Mouse (Mus musculus) left cerebral cortex, adult 18-20 months (tissue): ENCODE data around the gene Art2b. TPM values are rescaled to one million over a fixed set of nuclear protein-coding genes. Genes with fewer than 3 reads are reported as not detected.
"Not testable (repeated sequence)": the region's sequence is repeated elsewhere in the genome, so short reads cannot be mapped to it uniquely, and the experiment has no call there.

Experiments used
- DNase-seq, 2 experiments: peaks; one replicate each; pipeline ENCODE4 v3.0.0; 2021 to 2022; ENCODE audit warnings: low spot score in 2 of 2, mixed read lengths in 1 of 2
- long read RNA-seq, 2 experiments: library from polyadenylated mRNA; stranded (forward); transcript quantifications; one replicate each; pipeline ENCODE4 v2.0.0; 2021
- total RNA-seq, 2 experiments: library from RNA; stranded (reverse); gene quantifications; 2 replicates each; pipeline ENCODE4 v1.2.3; 2021

Gene Art2b
- total RNA-seq: not detected
- long read RNA-seq, experiment 1: 0 reads
- long read RNA-seq, experiment 2: 0 reads

GRCm38 (mm10) chr7:101585408-101585807, at the start of gene Art2b:
Gene Art2b, minus strand, starts transcription at chr7:101585600.
- DNase-seq: no peak

DNA sequence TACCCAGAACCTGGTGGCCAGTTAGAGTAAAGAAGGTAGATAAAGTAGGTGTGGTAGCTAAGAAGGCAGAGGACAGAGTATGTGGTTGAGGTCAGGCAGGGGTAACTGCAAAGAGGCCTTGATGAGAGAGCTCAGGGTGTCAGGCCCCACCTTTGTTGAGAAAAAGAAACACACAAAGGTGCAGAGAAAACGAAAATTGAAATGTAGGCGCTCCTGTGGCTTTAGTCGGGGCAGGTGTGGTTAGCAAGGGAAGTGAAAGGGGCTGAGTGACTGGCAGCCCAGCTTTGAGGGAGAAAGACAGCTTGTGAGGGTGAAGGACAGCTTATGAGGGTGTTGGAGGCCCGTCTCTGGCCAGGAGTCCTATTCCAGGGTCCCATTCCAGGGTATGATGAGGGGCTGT, 49.1 kb upstream of the Art2b start:
- no peak for DNase-seq

GRCm38 (mm10) chr7:101633629-101634177, 48.3 kb upstream of the Art2b start:
- DNase-seq: no peak

- DNase-seq: no peak
These were observed 43.1 kb upstream of the Art2b start for GRCm38 (mm10) chr7:101628481-101628880.

- DNase-seq: not testable (repeated sequence)
These were observed 41.8 kb upstream of the Art2b start for GRCm38 (mm10) chr7:101627166-101627565.

GRCm38 (mm10) chr7:101624283-101624682, 38.9 kb upstream of the Art2b start:
- DNase-seq: no peak

DNA sequence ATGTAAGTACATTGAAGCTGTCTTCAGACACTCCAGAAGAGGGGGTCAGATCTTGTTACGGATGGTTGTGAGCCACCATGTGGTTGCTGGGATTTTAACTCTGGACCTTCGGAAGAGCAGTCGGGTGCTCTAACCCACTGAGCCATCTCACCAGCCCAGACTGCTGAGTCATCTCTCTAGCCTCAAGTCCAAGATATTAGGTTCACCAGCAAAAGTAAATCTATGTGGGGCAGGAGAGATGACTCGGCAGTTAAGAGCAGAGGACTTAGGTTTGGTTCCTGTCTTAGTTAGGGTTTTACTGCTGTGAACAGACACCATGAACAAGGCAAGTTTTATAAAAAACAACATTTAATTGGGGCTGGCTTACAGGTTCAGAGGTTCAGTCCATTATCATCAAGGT, 36.5 kb upstream of the Art2b start:
- DNase-seq: not testable (repeated sequence)

- DNase-seq: peak; percentile 67 to 69
These were observed 35.0 kb upstream of the Art2b start for GRCm38 (mm10) chr7:101620373-101620772.

- DNase-seq: no peak
These were observed 32.9 kb upstream of the Art2b start for GRCm38 (mm10) chr7:101618273-101618672.

- DNase-seq: peak; percentile 69 to 76
These were observed 32.2 kb upstream of the Art2b start for GRCm38 (mm10) chr7:101617438-101618165.

GRCm38 (mm10) chr7:101616136-101616835, 30.9 kb upstream of the Art2b start:
- no peak for DNase-seq

DNA sequence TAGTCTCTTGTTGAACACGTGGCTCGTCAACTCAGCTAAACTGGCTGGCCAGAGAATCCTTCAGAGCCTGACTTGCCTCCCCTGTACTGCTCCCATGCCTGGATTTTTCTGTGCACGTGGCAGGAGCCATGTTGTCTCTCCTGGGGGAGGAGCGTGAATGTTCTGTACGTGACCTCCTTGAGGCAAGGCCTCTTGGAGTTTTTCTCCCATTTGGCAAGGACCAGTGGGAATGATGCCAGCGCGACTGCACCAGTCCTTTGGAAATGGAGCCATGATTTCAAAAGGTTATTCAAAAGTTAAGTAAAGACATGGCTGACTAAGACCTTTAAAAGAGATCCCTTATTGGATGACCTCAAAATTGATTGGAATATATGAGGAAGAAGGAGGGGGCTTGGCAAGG, 30.0 kb upstream of the Art2b start:
- no peak for DNase-seq

- DNase-seq: not testable (repeated sequence)
These were observed 27.6 kb upstream of the Art2b start for GRCm38 (mm10) chr7:101612786-101613527.

DNA sequence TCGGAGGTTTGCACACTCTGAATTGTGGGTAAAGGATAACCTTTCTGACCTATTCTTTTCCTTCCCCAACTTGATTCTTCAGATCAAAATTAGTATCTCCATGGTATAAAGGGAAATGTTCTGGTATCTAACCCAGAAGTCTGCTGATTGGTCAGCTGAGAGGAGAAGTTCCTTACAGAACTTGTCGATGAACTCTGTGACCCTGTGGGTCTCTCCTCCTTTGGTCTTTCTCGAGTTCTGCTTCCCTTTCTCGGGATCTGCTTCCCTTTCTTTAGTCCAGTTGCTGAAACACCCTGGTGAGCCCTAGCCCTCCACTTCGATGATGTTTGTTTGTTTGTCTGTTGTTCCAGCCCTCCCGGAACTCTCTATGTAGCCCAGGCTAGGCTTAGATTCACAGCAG, 22.4 kb upstream of the Art2b start:
- DNase-seq: no peak

DNA sequence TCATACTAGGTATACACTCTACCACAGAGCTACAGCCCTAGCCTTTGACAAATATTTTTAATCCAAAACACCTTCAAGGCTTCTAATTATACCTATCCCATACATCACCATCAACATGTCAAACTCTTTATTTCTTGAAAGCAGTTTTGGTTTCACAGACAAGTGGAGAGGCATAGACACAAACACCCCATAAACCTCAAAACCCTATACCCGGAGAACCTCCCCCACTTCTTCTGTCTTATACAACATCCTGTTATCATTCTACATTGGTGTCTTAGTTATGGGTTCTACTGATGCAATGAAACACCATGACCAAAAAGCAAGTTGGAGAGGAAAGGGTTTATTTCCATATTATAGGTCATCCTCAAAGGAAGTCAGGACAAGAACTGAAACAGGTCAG, 15.0 kb upstream of the Art2b start:
- no peak for DNase-seq

DNA sequence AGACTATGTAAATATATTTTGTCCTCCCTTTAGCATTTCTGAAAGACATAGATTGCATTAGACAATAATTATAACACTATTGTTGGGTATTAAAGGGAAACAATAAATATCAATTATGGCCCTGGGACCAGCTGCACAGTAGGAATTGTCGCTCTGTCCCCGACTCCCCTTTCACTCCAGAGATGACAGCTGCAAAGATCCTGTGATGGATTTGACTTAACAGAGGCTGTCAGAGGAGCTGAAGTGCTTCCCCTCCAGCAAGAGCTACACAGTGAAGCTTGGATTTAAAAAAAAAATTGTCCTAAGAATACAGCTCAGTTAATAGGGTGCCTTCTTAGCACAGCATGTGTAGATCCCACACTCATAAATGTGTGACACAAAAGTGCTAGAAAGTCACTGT, 13.1 kb upstream of the Art2b start:
- DNase-seq: no peak

GRCm38 (mm10) chr7:101594969-101595368, 9.6 kb upstream of the Art2b start:
- no peak for DNase-seq

DNA sequence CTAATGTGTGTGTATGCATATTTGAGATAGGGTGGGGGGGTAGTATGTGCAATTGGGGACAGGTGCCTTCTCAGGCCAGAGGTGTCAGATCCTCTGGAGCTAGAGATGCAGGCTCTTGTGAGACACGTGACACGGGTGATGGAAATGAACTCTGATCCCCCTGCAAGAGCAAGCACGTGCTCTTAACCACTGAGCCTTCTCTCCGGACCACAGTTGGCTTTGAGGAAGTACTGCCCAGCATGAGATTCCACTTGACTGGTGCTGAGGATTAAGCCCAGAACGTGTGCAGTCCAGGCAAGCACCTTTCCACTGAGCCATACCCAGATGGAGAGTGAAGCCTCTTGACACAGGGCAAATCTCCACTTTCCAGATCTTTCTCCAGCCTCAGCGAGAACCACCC, 1.1 kb downstream of the Art2b start:
- not testable (repeated sequence) for DNase-seq

DNA sequence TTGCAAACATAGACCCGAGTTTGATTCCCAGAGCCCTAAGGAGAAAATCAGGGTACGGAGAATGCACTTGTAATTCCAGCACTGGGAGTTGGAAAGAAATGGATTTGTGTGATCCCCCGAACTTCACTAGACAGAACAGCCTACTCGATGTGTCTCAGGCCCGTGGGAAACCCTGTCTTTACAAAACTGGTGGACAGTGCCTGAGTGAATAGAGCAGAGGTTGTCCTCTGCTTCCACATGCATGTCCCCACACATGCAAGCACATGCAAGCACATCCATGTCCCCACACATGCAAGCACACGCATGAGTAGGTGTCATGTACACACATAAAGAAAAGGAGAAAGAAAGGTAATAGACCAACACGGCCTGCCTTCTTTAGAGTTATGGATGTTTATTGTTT, 3.4 kb downstream of the Art2b start:
- DNase-seq: no peak

DNA sequence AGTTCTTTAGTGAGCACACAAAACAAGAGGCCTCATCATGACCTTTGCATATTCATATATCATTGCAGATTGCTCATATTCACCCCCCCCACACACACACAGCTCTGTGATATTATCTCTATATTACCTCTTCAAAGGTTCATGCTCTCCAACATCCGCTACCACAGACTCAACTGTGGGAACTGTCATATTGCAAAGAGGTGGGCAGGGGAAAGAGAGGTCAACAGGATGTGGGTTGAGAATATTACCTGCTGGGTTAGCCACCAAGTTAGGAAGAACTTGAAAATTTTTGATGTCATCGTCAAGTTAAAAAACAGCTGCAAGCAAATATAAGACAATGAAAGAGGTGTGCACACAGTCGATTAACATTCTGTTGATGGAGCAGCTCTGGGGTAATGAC, 4.5 kb downstream of the Art2b start:
- not testable (repeated sequence) for DNase-seq

GRCm38 (mm10) chr7:101574413-101574812, 11.0 kb downstream of the Art2b start:
- DNase-seq: no peak

GRCm38 (mm10) chr7:101573636-101574035, 11.8 kb downstream of the Art2b start:
- not testable (repeated sequence) for DNase-seq
